Mouse (Mus musculus) layer of hippocampus, adult 2 months (tissue): Measurements from ENCODE around the gene Phtf2. TPM values are rescaled to one million over a fixed set of nuclear protein-coding genes. Genes with fewer than 3 reads are reported as not detected.
A peak's percentile ranks its signal among the peaks of the same experiment; 100 is the strongest.

ENCODE experiments used
- DNase-seq, 2 experiments: peaks; one replicate each; pipeline ENCODE4 v3.0.0; 2022; ENCODE audit warnings: low spot score in 2 of 2
- H3K27ac ChIP-seq: fragments of 200-600 bp; 2 replicates; pipeline ENCODE4 v1.8.1; 2022
- H3K4me3 ChIP-seq: fragments of 200-600 bp; 2 replicates; pipeline ENCODE4 v1.8.1; 2022; ENCODE audit warnings: mild to moderate bottlenecking
- CTCF ChIP-seq: fragments of 200-600 bp; conservative IDR thresholded peaks from 2 replicates; pipeline ENCODE4 v1.8.1; 2022; ENCODE audit warnings: antibody characterized with exemption, mild to moderate bottlenecking, moderate library complexity
- total RNA-seq, 2 experiments: library from RNA; stranded (reverse); gene quantifications; 2 replicates each; pipeline ENCODE4 v1.2.3; 2021

Gene Phtf2
- total RNA-seq, 2 experiments from 2014 or later, result 12.1 to 13.6 TPM

DNA sequence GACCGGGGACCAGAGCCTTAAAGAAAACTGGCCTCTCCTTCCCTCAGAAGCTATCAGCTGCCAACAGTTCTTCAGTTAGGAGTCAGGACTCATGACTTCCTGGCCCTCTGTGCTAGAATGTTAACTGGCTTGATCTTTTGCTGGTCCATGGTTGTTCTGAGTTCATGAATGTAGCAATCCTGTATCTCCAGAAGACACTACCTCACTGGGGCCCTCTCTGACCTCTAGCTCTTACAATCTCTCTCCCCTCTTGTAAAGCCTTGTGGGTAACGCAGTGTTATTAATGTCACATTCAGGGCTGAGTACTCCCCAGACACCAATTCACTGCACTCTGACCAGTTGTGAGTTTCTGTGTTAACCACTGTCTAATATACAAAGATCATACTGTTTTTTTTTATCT lies 22.7 kb upstream of the Phtf2 start:
- TF ChIP-seq CTCF, result no peak
- Histone ChIP-seq H3K4me3 (no peak overlapping the region), H3K27ac (no peak overlapping the region)
- DNase-seq, result no peak

DNA sequence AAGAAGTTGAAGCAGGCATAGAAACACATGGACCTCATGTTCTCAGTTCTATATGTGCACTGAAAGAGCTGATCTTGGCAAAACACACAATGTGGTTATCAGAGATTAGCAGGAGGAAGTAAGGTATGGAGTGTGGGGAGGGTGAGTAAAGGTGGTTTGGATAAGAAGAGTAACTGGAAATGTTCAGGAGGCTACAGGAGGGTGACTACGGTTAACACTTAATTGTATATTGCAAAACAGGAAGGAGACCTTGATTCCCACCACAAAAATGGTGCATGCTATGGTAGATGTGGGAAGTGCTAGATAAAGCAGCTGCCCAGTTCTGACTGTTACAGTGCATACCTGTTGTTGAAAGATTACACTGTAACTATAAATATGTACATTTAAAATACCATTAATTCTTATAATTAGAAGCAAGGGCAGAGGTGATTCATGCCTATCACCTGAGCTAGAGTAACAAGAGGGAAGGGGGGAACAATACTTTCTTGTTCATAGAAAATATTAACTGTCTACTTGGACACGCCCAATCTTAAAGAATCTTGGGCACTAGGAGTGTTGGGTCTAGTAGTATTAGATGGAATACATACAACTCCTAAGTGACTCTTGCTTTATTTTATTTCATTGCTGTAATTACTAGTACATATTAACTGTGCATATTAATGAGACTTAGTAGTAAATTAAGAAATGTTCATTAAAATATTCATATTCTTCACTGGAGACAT lies 15.7 kb upstream of the Phtf2 start:
- H3K4me3 ChIP-seq, result no peak overlapping the region
- no peak for TF ChIP-seq CTCF
- H3K27ac ChIP-seq, result no peak overlapping the region
- no peak for DNase-seq

DNA sequence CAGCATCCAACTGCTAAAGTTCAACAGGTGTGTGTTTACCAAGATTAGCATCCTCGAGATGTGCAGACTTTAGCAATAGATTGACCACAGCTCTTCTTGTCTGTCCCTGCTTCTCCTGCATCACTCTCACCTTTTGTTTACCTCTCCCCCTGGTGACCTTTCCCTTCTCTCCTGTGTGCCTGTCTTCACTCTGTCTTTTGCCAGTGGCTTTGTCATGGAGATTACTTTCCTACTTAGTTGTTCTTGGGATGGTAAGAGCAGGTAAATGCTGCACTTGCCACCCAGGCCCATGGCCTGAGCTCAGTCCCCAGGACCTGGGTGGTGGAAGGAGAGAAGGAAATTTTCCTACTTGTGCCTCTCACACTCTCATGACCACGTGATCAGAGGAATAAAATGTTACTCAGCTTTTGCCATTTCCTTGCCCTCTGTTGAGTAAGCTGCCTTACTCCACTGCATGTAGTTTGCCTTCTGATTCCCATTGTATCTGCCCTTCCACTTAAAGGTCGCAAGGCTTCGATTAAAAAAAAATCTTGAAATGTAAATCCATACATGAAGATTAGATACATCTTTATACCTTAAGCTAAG lies 2.2 kb upstream of the Phtf2 start:
- TF ChIP-seq CTCF, result no peak
- Histone ChIP-seq H3K27ac (no peak overlapping the region), H3K4me3 (no peak overlapping the region)
- no peak for DNase-seq

DNA sequence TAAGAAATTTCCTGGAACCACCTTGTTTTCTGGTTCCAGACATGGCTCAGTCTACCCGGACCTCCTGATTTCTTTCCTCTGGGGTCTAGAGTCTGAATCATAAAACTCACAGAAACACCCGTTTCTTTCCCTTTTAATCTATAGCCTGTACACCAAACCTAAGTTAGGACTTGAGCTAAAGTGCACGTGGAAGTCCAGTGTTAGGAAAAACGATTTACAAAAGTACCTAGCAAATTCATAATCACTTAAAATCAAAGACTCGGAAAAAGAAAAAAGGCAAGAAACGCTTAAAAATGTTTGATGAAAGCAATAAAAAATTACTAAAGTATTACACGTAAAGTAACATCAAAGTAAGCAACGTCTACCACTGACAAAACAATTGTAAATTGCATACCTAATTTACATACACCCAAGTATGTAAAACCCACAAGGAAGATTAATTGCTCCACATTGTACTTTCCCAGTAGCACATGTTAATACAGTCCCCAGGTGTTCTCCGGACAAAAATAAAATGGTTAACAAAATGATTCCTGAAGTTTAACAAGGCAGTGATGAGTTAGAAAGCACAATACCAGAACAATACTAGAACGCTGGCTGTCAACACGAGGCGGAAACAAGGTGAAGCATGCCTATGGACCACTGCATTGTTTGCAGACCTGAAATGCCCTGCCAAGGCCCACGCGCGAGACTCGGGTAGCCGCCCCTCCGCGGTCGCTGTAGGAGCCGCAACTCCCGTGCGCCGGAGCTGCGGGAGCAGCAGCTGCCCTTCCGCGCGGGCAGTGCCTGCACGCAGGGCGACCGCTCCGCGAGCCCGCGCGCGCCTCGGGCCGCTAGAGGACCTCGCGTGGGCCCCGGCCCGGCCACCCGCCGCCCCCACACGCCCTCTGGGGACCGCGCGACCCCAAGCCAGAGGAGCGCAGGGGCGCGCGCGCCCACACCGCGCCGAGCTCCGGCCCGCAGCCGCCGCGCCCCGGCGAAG lies 838 bp downstream of the Phtf2 start:
- no peak; the same call in 1 of the 2 replicates for TF ChIP-seq CTCF
- peak overlapping the region; percentile 90 for H3K27ac ChIP-seq
- peak; percentile 20 to 22 for DNase-seq

DNA sequence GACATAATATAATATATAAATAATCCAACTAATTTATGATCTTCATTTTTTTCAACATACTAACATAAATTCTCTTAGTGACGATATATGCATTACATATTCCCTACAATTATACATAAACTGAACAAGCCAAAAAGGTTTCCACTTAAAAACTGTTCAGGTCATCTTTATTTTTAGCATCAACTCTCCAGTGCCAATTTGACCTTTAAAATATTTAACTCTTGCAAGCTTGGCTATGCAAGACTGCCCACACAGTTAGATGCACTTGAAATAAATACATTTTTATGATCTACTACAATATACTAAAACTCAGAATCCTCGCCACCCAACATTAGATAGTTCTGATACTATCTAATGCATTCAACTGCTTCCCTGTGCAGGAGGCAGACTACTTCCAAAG lies 1.5 kb downstream of the Phtf2 start:
- H3K4me3 ChIP-seq, result peak overlapping the region; percentile 80
- no peak for DNase-seq
- no peak for TF ChIP-seq CTCF

More for the DNA sequence above, 838 bp downstream of the Phtf2 start:
- H3K4me3 ChIP-seq, result peak overlapping the region; percentile 80

DNA sequence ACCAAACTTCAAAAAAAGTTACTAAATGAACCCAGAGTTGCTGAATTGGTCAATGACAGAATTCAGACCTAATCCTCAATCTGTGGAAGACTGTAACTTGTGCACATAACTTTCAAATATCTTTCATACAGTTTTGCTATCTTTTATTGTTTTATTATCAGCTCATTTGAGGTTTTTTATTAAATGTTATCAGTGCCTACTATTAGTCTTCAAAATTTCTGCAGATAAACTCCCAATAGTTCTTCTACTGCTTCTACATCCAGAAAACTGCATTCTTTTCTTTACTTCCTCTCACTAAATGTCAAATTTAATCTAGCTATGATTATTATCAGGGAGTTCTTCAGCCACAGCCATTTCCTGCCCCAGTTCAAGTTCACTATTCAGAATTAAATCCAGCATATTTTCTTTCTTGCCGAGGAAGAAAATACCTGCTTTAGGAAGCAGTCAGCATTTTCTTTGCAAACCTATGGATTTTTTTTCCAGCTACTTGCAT lies 4.9 kb downstream of the Phtf2 start:
- Histone ChIP-seq H3K27ac (no peak overlapping the region), H3K4me3 (no peak overlapping the region)
- no peak for TF ChIP-seq CTCF
- no peak for DNase-seq

More for the DNA sequence above, 1.5 kb downstream of the Phtf2 start:
- H3K27ac ChIP-seq, result no peak overlapping the region

DNA sequence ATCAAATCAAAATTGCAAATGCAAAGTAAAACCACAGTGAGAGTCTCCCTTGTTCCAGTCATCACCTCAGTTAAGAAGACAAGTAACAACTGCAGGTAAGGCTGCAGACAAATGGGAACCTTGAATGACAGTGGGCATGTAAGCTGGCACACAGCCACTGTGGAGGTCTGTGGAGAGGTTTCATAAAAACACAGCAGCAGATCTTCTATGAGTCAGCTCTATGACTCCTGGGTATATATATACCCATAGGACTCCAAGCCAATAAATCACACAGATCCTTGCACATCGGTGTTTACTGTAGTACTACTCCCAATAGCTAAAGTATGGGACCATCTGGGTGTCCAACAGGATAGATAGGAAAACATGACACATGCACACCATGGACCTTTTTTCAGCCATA lies 8.8 kb downstream of the Phtf2 start:
- no peak for TF ChIP-seq CTCF
- no peak overlapping the region for H3K27ac ChIP-seq
- no peak for DNase-seq
- no peak overlapping the region for H3K4me3 ChIP-seq

DNA sequence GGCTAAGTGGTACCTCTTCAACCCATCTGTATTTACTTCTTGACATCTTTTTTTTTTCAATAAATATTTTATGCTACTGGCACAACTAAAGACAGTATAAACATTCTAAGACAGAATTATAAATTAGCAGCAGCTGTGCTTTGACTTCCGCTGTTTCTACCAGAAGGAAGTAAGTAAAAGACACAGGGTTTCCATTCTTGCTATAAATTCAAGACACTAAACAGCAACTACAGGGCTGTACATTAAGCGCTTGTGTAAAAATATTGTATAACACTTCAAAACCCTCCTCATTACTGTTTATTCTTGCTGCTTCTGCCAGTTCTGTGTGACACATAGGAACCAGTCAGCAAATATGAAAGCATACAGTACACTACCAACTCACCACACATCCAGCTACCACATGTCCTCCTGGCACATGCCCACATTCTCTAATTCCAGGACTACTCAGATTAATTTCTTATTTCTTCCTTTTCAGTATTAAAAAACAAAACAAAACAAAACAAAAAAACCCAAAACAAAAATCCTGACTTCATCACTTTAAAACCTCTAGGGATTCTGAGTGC lies 16.6 kb downstream of the Phtf2 start:
- H3K4me3 ChIP-seq, result no peak overlapping the region
- no peak overlapping the region for H3K27ac ChIP-seq
- no peak for TF ChIP-seq CTCF
- no peak for DNase-seq

DNA sequence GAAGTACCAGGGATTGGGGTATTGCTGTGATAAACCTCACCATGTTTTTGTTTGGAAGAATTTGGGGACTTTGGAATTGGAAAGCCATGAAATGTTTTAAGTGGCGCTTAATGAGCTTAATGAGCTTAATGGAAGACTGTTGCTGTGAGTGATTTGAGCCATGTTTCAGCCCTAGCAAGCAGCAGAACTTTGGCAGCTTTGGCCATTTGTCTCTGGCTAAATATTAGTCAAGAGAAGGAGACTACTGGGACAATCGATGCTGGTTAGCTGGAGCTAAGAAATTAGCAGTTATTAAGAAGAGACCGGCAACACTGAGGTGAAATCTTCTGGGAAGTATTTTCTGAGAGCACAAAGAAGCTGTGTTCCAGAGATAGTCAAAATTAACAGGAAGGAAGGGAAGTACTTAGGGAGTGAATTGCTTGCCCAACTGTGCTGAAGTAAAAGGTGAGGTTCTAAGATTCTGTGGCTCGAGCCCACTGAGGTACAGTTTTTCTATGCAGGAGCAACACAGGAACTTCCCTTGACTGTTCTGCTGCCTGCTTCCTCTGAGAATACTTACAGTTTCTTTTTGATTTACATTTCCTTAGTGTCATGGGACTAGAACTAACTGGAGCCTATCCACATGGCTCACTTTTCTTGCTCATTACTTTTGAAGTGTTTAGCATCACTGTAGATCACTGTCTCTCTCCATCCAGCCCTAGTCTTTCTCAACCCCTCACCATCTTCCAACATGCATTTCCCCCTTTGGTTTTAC lies 17.5 kb downstream of the Phtf2 start:
- no peak overlapping the region for H3K4me3 ChIP-seq
- no peak for TF ChIP-seq CTCF
- DNase-seq, result no peak
- no peak overlapping the region for H3K27ac ChIP-seq

DNA sequence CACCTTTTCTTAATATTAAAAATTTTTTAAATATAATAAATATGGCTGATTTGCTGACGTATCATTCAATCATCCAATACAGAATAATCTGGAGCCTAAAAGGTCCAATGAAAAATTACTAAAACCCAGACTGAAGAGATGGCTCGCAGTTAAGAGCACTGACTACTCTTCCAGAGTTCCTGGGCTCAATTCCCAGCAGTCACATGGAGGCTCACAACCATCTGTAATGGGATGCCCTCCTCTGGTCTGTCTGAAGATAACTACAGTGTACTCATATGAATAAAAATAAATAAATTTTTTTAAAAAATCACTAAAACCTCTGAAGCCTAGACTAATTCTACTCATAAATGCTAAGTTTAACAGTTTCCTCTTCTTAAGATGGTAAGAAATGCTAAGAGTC lies 20.0 kb downstream of the Phtf2 start:
- no peak overlapping the region for H3K27ac ChIP-seq
- no peak for DNase-seq
- TF ChIP-seq CTCF, result peak; percentile 34
- no peak overlapping the region for H3K4me3 ChIP-seq

DNA sequence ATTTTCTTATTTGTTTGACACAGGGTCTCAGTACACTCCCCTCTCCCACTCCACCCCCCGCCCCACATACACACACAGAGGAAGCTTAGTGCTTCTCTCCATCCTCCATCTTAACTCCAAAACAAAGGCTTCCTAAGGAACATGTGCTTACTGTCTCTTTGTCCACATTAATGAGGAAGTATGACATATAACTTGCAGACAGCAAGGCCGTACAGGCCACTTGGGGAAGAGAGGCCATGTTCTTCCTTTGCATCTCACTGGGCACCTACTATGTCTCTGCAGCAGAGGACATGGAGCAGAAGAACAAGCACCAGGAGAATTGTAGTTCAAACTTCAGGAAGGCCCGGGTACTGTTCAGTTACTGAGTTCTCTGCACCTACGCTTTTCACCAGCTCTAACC lies 21.4 kb downstream of the Phtf2 start:
- H3K27ac ChIP-seq, result no peak overlapping the region
- H3K4me3 ChIP-seq, result no peak overlapping the region
- no peak for DNase-seq
- TF ChIP-seq CTCF, result no peak

DNA sequence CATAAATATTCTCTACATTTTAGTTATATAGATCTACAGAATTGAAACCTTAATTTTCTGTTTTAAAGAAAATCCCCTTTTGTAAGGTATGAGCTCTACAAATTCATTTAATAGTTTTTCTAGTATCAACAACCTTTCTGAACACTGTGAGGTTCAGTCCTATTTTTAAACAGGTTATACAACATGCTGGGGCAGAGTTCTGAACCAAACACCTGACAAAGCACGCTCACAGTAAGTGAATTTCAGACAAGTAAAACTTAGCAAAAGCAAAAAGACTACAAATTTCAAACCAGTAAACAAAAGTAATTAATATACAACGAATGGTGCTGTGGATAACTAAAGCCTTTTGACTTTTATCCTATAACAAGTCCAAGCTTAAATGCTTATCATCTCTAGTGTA lies 23.5 kb downstream of the Phtf2 start:
- no peak overlapping the region for H3K27ac ChIP-seq
- TF ChIP-seq CTCF, result no peak
- H3K4me3 ChIP-seq, result no peak overlapping the region
- DNase-seq, result no peak
